Comparison of ENCODE assay signal across 18 mouse cellular contexts in genomic region chr14:117784960-117785359, GRCm38 (mm10).
"Had no signal": no experiment of that assay in that cellular context is flagged by ENCODE, and none has a peak within 500 bp of the region (broad histone marks: within the 10 kb centered on the region; RNA-seq: fewer than 3 reads in every experiment).

No protein-coding gene starts in this region.

- H3K27ac ChIP-seq: kidney, postnatal 0 days; layer of hippocampus, adult 2 months; left cerebral cortex, adult 2 months; liver, embryonic 13.5 days; stomach, postnatal 0 days had no signal

- H3K4me2 ChIP-seq: liver, embryonic 13.5 days; midbrain, embryonic 11.5 days had no signal

- H3K36me3 ChIP-seq: liver, embryonic 13.5 days had no signal

- H3K9me3 ChIP-seq: liver, embryonic 13.5 days had no signal

- H3K9ac ChIP-seq: liver, embryonic 13.5 days had no signal

- H3K4me3 ChIP-seq: layer of hippocampus, adult 2 months; left cerebral cortex, adult 2 months; liver, embryonic 13.5 days had no signal

- ATAC-seq: intestine, embryonic 16.5 days had no signal

- H3K4me1 ChIP-seq: liver, embryonic 13.5 days had no signal

- H3K27me3 ChIP-seq: liver, embryonic 13.5 days had no signal

- DNase-seq: kidney, adult 2 months; kidney, postnatal 25 days; layer of hippocampus, adult 9-11 months; layer of hippocampus, postnatal 36 days; liver, embryonic 13.5 days; lung, adult 2 months; lung, postnatal 14 days; lung, postnatal 4 days; right cerebral cortex, adult 18-20 months; right cerebral cortex, postnatal 14 days; right cerebral cortex, postnatal 4 days; thymus, postnatal 25 days had no signal
